Mouse (Mus musculus) inflammation-experienced regulatory T-cells, adult 16 weeks (primary cell): ENCODE measurements around the gene Kat2a. TPM values are rescaled to one million over a fixed set of nuclear protein-coding genes. Genes with fewer than 3 reads are reported as not detected.

Experiments
- polyA plus RNA-seq: library from polyadenylated mRNA; unstranded; fragments of 100-300 nt; shearing (Covaris generic); gene quantifications from one replicate; pipeline ENCODE4 v1.2.1, GENCODE M21; 2017

The Kat2a gene
- 49.6 TPM for polyA plus RNA-seq

DNA sequence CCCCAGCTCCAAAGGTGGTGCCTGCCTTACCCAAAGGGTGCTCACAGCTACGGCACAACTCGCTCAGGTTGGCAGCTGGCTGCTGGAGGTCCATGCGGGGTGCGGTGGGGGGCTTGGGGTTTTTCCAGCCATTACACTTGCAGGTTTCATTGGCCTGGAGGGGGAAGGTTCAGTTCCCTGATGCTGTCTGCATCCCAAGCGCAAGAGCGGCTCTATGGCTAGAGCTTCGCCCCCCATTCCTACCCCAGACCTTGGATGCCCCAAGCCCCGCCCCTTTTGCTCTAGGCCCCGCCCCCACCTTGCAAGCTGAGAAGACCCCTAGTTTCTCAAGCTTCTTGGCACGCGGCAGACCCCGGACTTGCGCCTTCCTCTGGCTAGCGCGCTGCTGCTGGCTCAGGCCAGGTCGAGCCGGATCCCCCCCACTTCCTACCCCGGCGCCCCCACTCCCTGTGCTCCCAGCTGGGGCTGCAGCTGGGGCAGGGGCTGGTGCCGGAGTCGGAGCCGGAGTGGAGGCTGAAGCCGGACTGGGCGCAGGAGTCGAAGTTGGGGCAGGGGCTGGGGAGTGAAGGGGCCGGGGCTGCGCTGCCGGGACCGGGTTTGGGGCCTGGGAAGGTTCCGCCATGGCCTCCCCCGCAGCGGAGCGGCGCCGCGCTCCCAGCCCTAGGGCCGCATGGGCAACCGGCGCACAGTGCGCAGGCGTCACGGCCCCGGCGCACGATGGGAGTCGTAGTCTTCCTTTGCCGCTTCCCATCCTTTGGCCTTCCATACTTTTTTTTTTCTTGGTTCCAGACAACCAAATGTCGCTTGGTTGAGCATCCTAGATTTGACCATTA is at the start of gene Kat2a:
Gene Kat2a, minus strand, starts transcription at position 683 of the 833 bp plus-strand sequence.

DNA sequence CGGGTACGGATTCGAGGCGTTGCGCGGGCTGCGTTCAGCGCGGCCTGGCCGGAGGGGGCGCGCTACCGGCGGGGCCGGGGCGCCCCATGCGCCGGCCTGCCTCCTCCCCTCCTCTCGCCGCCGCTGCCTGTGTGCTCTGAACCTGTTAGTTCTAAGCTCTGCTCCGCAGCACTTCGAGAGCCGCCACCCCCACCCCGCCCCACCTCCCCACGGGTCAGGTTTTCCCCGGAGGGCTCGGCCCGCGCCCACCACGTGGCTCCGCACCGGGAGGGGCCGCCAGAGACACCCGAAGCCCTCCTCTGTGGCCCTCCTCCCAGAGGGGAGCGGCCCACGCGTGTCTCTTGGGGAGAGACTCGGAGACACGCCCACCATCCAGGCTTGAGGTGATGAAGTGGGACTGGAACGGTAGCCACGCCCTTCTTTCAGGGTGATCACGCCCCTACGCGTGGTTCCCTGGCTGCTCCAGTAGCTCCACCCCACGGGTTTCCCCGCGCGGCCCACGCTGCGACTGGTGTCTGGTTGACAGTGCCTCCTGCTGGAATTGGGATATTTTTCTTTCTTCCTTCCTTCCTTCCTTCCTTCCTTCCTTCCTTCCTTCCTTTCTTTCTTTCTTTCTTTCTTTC is 47.5 kb upstream of the Kat2a start, which contains the start of gene Kcnh4:
Gene Kcnh4, minus strand, starts transcription at position 332 of the 623 bp plus-strand sequence.

DNA sequence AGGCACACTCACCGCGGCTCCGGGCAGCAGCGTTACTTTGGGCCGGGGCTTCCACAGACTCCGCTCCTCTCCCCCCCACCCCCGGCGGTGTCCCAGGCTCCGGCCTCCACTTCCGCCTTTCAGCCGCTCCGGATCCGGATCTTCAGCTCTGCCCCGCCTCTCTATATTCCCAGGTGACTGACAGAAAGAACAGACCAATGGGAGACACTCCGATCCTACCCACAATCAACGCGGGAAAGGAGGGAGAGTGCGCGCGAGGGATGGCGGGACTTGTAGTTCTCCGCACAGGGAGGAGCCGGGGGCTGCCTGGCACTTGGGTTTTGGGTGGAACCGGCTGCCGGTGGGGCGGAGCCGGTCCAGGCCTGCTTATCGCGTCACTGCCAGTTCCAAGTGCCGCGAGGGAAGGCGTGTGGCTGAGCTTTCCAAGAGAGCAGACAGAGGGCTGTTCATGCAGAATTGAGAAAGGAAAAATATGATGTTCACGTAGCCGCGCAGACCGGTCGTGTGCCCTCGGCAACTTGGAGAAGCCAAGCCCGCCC is 25.9 kb upstream of the Kat2a start, which contains the start of gene Rab5c:
Gene Rab5c, minus strand, starts transcription at position 150 of the 539 bp plus-strand sequence.

DNA sequence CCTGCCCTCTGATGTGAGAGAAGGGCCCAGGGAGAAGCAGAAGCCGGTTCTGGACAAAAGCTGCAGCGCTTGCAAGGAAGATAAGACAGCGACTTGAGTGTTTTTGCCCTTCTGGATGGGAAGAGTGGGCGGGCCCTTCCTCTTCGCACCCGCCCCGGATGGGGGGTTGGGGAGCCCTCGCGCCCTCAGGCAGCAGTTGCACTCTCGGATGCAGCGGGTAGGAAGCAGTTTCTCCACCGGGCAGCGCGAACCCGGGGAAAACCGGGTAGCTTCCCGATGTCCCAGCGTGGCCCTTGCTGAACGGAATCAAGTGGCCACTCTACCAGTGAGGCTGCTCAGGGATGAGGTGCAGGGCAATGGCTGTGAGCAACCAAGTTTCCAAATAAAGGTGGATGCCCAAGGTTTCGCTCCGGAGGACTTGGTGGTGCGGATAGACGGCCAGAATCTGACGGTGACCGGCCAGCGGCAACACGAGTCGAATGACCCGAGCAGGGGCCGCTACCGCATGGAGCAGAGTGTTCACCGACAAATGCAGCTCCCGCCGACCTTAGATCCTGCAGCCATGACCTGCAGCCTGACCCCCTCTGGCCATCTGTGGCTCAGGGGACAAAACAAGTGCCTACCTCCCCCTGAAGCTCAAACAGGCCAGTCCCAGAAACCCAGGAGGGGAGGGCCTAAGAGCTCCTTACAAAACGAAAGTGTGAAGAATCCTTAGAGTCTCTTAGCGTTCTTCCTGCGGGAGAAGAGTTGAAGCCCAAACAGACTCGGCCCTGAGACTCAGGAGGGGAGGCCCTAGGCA is 1.7 kb upstream of the Kat2a start, which contains the start of gene Hspb9:
Gene Hspb9, plus strand, starts transcription at position 116 of the 799 bp plus-strand sequence.

DNA sequence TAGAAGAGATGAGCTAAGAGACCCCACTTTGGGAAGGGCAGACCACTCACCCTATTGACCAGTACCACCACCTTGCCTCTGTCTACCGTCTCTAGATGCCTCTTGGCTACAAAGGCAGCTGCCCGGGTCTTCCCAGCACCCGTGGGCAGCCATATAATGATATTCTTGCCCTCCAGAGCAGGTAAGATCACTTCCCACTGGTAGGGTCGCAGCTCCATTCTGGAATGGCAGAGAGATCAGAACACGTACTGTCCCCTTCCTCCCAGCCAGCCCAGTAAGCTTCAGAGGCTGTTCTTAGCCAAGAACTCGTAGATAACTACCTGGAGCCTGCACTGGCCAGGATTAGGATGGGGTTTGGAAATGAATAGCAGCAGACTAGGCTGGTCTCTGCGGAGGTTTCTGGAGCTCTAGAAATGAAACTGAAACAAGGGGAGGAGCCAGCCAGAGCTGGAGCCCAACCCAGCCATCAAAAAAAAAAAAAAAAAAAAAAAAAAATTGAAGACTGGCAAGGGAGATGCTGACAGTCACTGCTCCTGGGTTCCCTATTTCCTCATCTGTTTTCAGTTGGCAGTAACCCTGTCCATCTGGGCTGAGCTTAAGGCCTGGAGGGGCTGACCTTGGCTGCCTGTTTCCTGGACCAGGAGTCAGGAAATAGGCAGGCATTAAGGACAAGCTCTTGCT is 8.3 kb downstream of the Kat2a start, which contains the start of gene Dhx58:
Gene Dhx58, minus strand, starts transcription at position 421 of the 681 bp plus-strand sequence.

GRCm38 (mm10) chr11:100692164-100692616 is 20.1 kb downstream of the Kat2a start, which contains the start of gene Zfp385c:
Zfp385c (minus strand) TSS chr11:100692455.

Other genes with a start within 250 kb of the Kat2a start
- gene Klhl11, start 239.7 kb downstream of the Kat2a start, polyA plus RNA-seq: 4.2 TPM
- gene Acly, start 184.5 kb downstream of the Kat2a start, polyA plus RNA-seq: 225 TPM
- gene Ttc25, start 166.9 kb downstream of the Kat2a start, polyA plus RNA-seq: 0.11 TPM
- 453 TPM for gene Cnp, start 137.6 kb downstream of the Kat2a start, polyA plus RNA-seq
- gene Nkiras2, start 93.2 kb downstream of the Kat2a start, polyA plus RNA-seq: 29.7 TPM
- 688 TPM for gene Dnajc7, start 92.3 kb downstream of the Kat2a start, polyA plus RNA-seq
- gene Zfp385c, start 20.0 kb downstream of the Kat2a start, polyA plus RNA-seq: 0.76 TPM
- gene Dhx58, start 8.2 kb downstream of the Kat2a start, polyA plus RNA-seq: 35.9 TPM
- gene Hspb9, start 1.4 kb upstream of the Kat2a start, polyA plus RNA-seq: not detected
- 37.4 TPM for gene Rab5c, start 25.8 kb upstream of the Kat2a start, polyA plus RNA-seq
- gene Kcnh4, start 47.5 kb upstream of the Kat2a start, polyA plus RNA-seq: 0.35 TPM
- not detected for gene Hcrt, start 50.5 kb upstream of the Kat2a start, polyA plus RNA-seq
- 3.2 TPM for gene Ghdc, start 58.5 kb upstream of the Kat2a start, polyA plus RNA-seq
- gene Stat5b, start 138.3 kb upstream of the Kat2a start, polyA plus RNA-seq: 180 TPM
- 104 TPM for gene Stat5a, start 146.9 kb upstream of the Kat2a start, polyA plus RNA-seq
- 363 TPM for gene Stat3, start 227.1 kb upstream of the Kat2a start, polyA plus RNA-seq